Mouse (Mus musculus): ENCODE results near the gene Fer1l5. TPM values are rescaled to one million over a fixed set of nuclear protein-coding genes. Genes with fewer than 3 reads are reported as not detected.

The Fer1l5 gene
- polyA plus RNA-seq, 1 experiment: not detected

- WGBS: 94% methylated on average over 2 of the region's 2 CpGs
- Histone ChIP-seq H3K4me1 (ENCODE audit: control insufficient read depth, insufficient read depth, insufficient read length) (no peaks in the 10 kb centered on the region), H3K27me3 (ENCODE audit: control insufficient read depth, insufficient read depth, low read length) (no peaks in the 10 kb centered on the region), H3K27ac (ENCODE audit: insufficient read depth, low read length) (no peak overlapping the region), H3K36me3 (ENCODE audit: control insufficient read depth, insufficient read depth, low read length) (peaks cover 28% of the 10 kb centered on the region), H3K4me3 (ENCODE audit: extremely low read depth, insufficient read depth, insufficient read length) (no peak overlapping the region)
- no peak for DNase-seq (ENCODE audit: low read depth in 1 of 2, low spot score in 2 of 2)
- TF ChIP-seq POLR2A (IDR thresholded peaks at IDR 0.05; ENCODE audit: low read depth, low read length) (no peak), CTCF (IDR thresholded peaks at IDR 0.05; ENCODE audit: extremely low read depth, insufficient read depth, insufficient read length, insufficient replicate concordance) (no peak)
These were observed 57.4 kb downstream of the Fer1l5 start for GRCm38 (mm10) chr1:36429511-36429910.

- no peak for DNase-seq (ENCODE audit: low read depth in 1 of 2, low spot score in 2 of 2)
- no peak overlapping the region for H3K4me3 ChIP-seq (ENCODE audit: extremely low read depth, insufficient read depth, insufficient read length)
- H3K4me1 ChIP-seq (ENCODE audit: control insufficient read depth, insufficient read depth, insufficient read length): no peaks in the 10 kb centered on the region
- 91% methylated on average over 4 of the region's 4 CpGs for WGBS
- no peak for TF ChIP-seq POLR2A (IDR thresholded peaks at IDR 0.05; ENCODE audit: low read depth, low read length)
- no peak for TF ChIP-seq CTCF (IDR thresholded peaks at IDR 0.05; ENCODE audit: extremely low read depth, insufficient read depth, insufficient read length, insufficient replicate concordance)
- H3K36me3 ChIP-seq (ENCODE audit: control insufficient read depth, insufficient read depth, low read length): peaks cover 30% of the 10 kb centered on the region
- no peaks in the 10 kb centered on the region for H3K27me3 ChIP-seq (ENCODE audit: control insufficient read depth, insufficient read depth, low read length)
- no peak overlapping the region for H3K27ac ChIP-seq (ENCODE audit: insufficient read depth, low read length)
These were observed 60.9 kb downstream of the Fer1l5 start for GRCm38 (mm10) chr1:36432999-36433398.

GRCm38 (mm10) chr1:36433616-36434015 is 61.5 kb downstream of the Fer1l5 start:
- H3K36me3 ChIP-seq (ENCODE audit: control insufficient read depth, insufficient read depth, low read length): peaks cover 31% of the 10 kb centered on the region
- H3K4me3 ChIP-seq (ENCODE audit: extremely low read depth, insufficient read depth, insufficient read length): no peak overlapping the region
- H3K27ac ChIP-seq (ENCODE audit: insufficient read depth, low read length): no peak overlapping the region
- TF ChIP-seq POLR2A (IDR thresholded peaks at IDR 0.05; ENCODE audit: low read depth, low read length) (no peak), CTCF (IDR thresholded peaks at IDR 0.05; ENCODE audit: extremely low read depth, insufficient read depth, insufficient read length, insufficient replicate concordance) (no peak)
- H3K27me3 ChIP-seq (ENCODE audit: control insufficient read depth, insufficient read depth, low read length): no peaks in the 10 kb centered on the region
- 95% methylated on average over 3 of the region's 3 CpGs for WGBS
- no peaks in the 10 kb centered on the region for H3K4me1 ChIP-seq (ENCODE audit: control insufficient read depth, insufficient read depth, insufficient read length)
- DNase-seq (ENCODE audit: low read depth in 1 of 2, low spot score in 2 of 2): no peak

- WGBS: 63% methylated on average over 4 of the region's 4 CpGs
- Histone ChIP-seq H3K27me3 (ENCODE audit: control insufficient read depth, insufficient read depth, low read length) (no peaks in the 10 kb centered on the region), H3K4me3 (ENCODE audit: extremely low read depth, insufficient read depth, insufficient read length) (no peak overlapping the region), H3K36me3 (ENCODE audit: control insufficient read depth, insufficient read depth, low read length) (peaks cover 25% of the 10 kb centered on the region), H3K27ac (ENCODE audit: insufficient read depth, low read length) (no peak overlapping the region), H3K4me1 (ENCODE audit: control insufficient read depth, insufficient read depth, insufficient read length) (no peaks in the 10 kb centered on the region)
- no peak for DNase-seq (ENCODE audit: low read depth in 1 of 2, low spot score in 2 of 2)
- TF ChIP-seq CTCF (IDR thresholded peaks at IDR 0.05; ENCODE audit: extremely low read depth, insufficient read depth, insufficient read length, insufficient replicate concordance) (no peak), POLR2A (IDR thresholded peaks at IDR 0.05; ENCODE audit: low read depth, low read length) (no peak)
These were observed 63.0 kb downstream of the Fer1l5 start for GRCm38 (mm10) chr1:36435071-36435470.

- Histone ChIP-seq H3K4me1 (ENCODE audit: control insufficient read depth, insufficient read depth, insufficient read length) (no peaks in the 10 kb centered on the region), H3K27me3 (ENCODE audit: control insufficient read depth, insufficient read depth, low read length) (no peaks in the 10 kb centered on the region), H3K27ac (ENCODE audit: insufficient read depth, low read length) (no peak overlapping the region), H3K36me3 (ENCODE audit: control insufficient read depth, insufficient read depth, low read length) (peaks cover 25% of the 10 kb centered on the region), H3K4me3 (ENCODE audit: extremely low read depth, insufficient read depth, insufficient read length) (no peak overlapping the region)
- DNase-seq (ENCODE audit: low read depth in 1 of 2, low spot score in 2 of 2): no peak
- TF ChIP-seq CTCF (IDR thresholded peaks at IDR 0.05; ENCODE audit: extremely low read depth, insufficient read depth, insufficient read length, insufficient replicate concordance) (no peak), POLR2A (IDR thresholded peaks at IDR 0.05; ENCODE audit: low read depth, low read length) (no peak)
- WGBS: 82% methylated on average over 6 of the region's 6 CpGs
These were observed 64.4 kb downstream of the Fer1l5 start for GRCm38 (mm10) chr1:36436515-36436914.

GRCm38 (mm10) chr1:36437223-36437622 is 65.1 kb downstream of the Fer1l5 start:
- Histone ChIP-seq H3K27ac (ENCODE audit: insufficient read depth, low read length) (no peak overlapping the region), H3K27me3 (ENCODE audit: control insufficient read depth, insufficient read depth, low read length) (no peaks in the 10 kb centered on the region), H3K36me3 (ENCODE audit: control insufficient read depth, insufficient read depth, low read length) (peaks cover 25% of the 10 kb centered on the region), H3K4me1 (ENCODE audit: control insufficient read depth, insufficient read depth, insufficient read length) (no peaks in the 10 kb centered on the region), H3K4me3 (ENCODE audit: extremely low read depth, insufficient read depth, insufficient read length) (no peak overlapping the region)
- no peak for DNase-seq (ENCODE audit: low read depth in 1 of 2, low spot score in 2 of 2)
- WGBS: 89% methylated on average over 3 of the region's 3 CpGs
- TF ChIP-seq CTCF (IDR thresholded peaks at IDR 0.05; ENCODE audit: extremely low read depth, insufficient read depth, insufficient read length, insufficient replicate concordance): no peak
- no peak for TF ChIP-seq POLR2A (IDR thresholded peaks at IDR 0.05; ENCODE audit: low read depth, low read length)

- Histone ChIP-seq H3K4me3 (ENCODE audit: extremely low read depth, insufficient read depth, insufficient read length) (no peak overlapping the region), H3K27me3 (ENCODE audit: control insufficient read depth, insufficient read depth, low read length) (no peaks in the 10 kb centered on the region), H3K27ac (ENCODE audit: insufficient read depth, low read length) (no peak overlapping the region), H3K4me1 (ENCODE audit: control insufficient read depth, insufficient read depth, insufficient read length) (peaks cover 5% of the 10 kb centered on the region), H3K36me3 (ENCODE audit: control insufficient read depth, insufficient read depth, low read length) (peaks cover 17% of the 10 kb centered on the region)
- 86% methylated on average over 4 of the region's 4 CpGs for whole genome bisulfite sequencing
- DNase-seq (ENCODE audit: low read depth in 1 of 2, low spot score in 2 of 2): no peak
- no peak for TF ChIP-seq CTCF (IDR thresholded peaks at IDR 0.05; ENCODE audit: extremely low read depth, insufficient read depth, insufficient read length, insufficient replicate concordance)
- no peak for TF ChIP-seq POLR2A (IDR thresholded peaks at IDR 0.05; ENCODE audit: low read depth, low read length)
These were observed 69.0 kb downstream of the Fer1l5 start for GRCm38 (mm10) chr1:36441101-36441500.
